25 mouse cellular contexts compared by ENCODE assay signal in the genomic region with DNA sequence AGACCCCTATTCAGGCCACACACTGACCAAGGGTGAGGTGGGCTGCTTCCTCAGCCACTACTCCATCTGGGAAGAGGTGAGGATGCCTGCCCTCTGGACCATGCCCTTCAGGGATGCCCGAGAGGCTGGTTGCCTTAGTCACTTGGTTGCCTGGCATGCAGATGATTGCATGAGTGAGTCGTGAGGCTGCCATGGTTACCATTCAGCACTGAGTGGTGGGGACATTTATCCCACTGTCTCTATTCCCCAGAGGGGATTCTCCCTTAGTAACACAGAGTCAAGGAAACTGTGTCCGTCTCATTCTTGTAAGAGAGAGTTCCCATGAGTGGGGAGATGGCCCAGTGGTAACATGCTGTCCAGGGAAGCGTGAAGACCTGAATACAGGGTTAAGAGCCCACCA. TPM values are rescaled to one million over a fixed set of nuclear protein-coding genes. Genes with fewer than 3 reads are reported as not detected.
DNase-seq lines count a peak whose midpoint lies in the region; ATAC-seq and TF ChIP-seq lines count a peak whose summit lies in the region.
"Had no signal": no experiment of that assay in that cellular context is flagged by ENCODE, and none has a peak within 500 bp of the region (broad histone marks: within the 10 kb centered on the region; RNA-seq: fewer than 3 reads in every experiment).

No protein-coding gene starts in this region.

- no peak overlapping the region for H3K27ac ChIP-seq in neural tube, embryonic 12.5 days
- H3K27ac ChIP-seq in hindbrain, embryonic 10.5 days = no peak overlapping the region
- H3K27ac ChIP-seq in hindbrain, embryonic 16.5 days (ENCODE audit: low read depth, low read length) = no peak overlapping the region
- no peak overlapping the region for H3K27ac ChIP-seq in stomach, postnatal 0 days (replicated peaks)
- H3K27ac ChIP-seq in liver, postnatal 0 days (ENCODE audit: low read depth) = no peak overlapping the region
- H3K27ac ChIP-seq: embryonic facial prominence, embryonic 15.5 days; heart, embryonic 13.5 days; kidney, postnatal 0 days; liver, embryonic 13.5 days had no signal

- peaks cover 7% of the 10 kb centered on the region; the same call in 1 of the 2 replicates for H3K4me1 ChIP-seq in neural tube, embryonic 12.5 days
- peaks cover 7% of the 10 kb centered on the region for H3K4me1 ChIP-seq in hindbrain, embryonic 10.5 days (replicated peaks)
- no peaks in the 10 kb centered on the region for H3K4me1 ChIP-seq in hindbrain, embryonic 16.5 days (ENCODE audit: control insufficient read depth, insufficient read depth, low read depth, low read length)
- H3K4me1 ChIP-seq in stomach, postnatal 0 days (replicated peaks; ENCODE audit: control insufficient read depth, insufficient read depth) = no peaks in the 10 kb centered on the region
- no peaks in the 10 kb centered on the region for H3K4me1 ChIP-seq in liver, postnatal 0 days (ENCODE audit: insufficient read depth)
- H3K4me1 ChIP-seq: embryonic facial prominence, embryonic 15.5 days had no signal

- H3K4me2 ChIP-seq in neural tube, embryonic 12.5 days (replicated peaks) = no peak overlapping the region
- H3K4me2 ChIP-seq in hindbrain, embryonic 16.5 days (ENCODE audit: low read length) = no peak overlapping the region
- no peak overlapping the region for H3K4me2 ChIP-seq in stomach, postnatal 0 days (replicated peaks; ENCODE audit: low read depth)
- no peak overlapping the region for H3K4me2 ChIP-seq in liver, postnatal 0 days (ENCODE audit: low read depth, low read length)
- H3K4me2 ChIP-seq: embryonic facial prominence, embryonic 15.5 days; heart, embryonic 13.5 days; liver, embryonic 13.5 days; lung, embryonic 14.5 days had no signal

- WGBS in neural tube, embryonic 12.5 days = 49% methylated on average over 4 of the region's 4 CpGs
- WGBS in hindbrain, embryonic 10.5 days = 65% methylated on average over 4 of the region's 4 CpGs
- 34% methylated on average over 4 of the region's 4 CpGs for WGBS in hindbrain, embryonic 16.5 days
- 83% methylated on average over 4 of the region's 4 CpGs for WGBS in stomach, postnatal 0 days
- 82% methylated on average over 4 of the region's 4 CpGs for WGBS in liver, postnatal 0 days (ENCODE audit: insufficient replicate concordance)

- no peak overlapping the region for H3K4me3 ChIP-seq in neural tube, embryonic 12.5 days
- no peak overlapping the region for H3K4me3 ChIP-seq in hindbrain, embryonic 10.5 days
- H3K4me3 ChIP-seq in hindbrain, embryonic 16.5 days (ENCODE audit: low read length) = no peak overlapping the region
- H3K4me3 ChIP-seq in stomach, postnatal 0 days (ENCODE audit: low read depth, low read length) = no peak overlapping the region
- H3K4me3 ChIP-seq in liver, postnatal 0 days (ENCODE audit: low read depth, low read length) = no peak overlapping the region
- H3K4me3 ChIP-seq: embryonic facial prominence, embryonic 15.5 days; heart, embryonic 13.5 days; liver, embryonic 13.5 days had no signal

- no peak for TF ChIP-seq CTCF in stomach, postnatal 0 days (IDR thresholded peaks at IDR 0.05; ENCODE audit: low read depth)
- no peak for TF ChIP-seq CTCF in liver, postnatal 0 days (IDR thresholded peaks at IDR 0.05; ENCODE audit: low read depth)

- TF ChIP-seq EP300 in stomach, postnatal 0 days (optimal IDR thresholded peaks at IDR 0.05) = no peak
- TF ChIP-seq EP300 in liver, postnatal 0 days (IDR thresholded peaks at IDR 0.05; ENCODE audit: low read depth) = no peak

- no peak for DNase-seq in neural tube, embryonic 10.5 days (ENCODE audit: extremely low spot score, low spot score)
- peak; percentile 14 for DNase-seq in hindbrain, embryonic 10.5 days (ENCODE audit: low spot score)
- no peak for DNase-seq in stomach, postnatal 0 days (ENCODE audit: low spot score)
- DNase-seq in embryo, embryonic 10.5 days (ENCODE audit: low spot score) = no peak
- no peak for DNase-seq in retina, postnatal 1 day
- no peak for DNase-seq in liver, postnatal 0 days
- DNase-seq: adrenal gland, postnatal 36 days; cerebellum, adult 2 months; cerebellum, postnatal 25 days; embryo, embryonic 11 days; gastrocnemius, postnatal 14 days; heart, adult 11 months; heart, postnatal 14 days; kidney, adult 18-20 months; layer of hippocampus, adult 9-11 months; liver, embryonic 13.5 days; lung, embryonic 14.5 days; right cerebral cortex, postnatal 14 days; thymus, postnatal 14 days had no signal

- no peak overlapping the region for H3K9ac ChIP-seq in neural tube, embryonic 12.5 days
- H3K9ac ChIP-seq in hindbrain, embryonic 16.5 days (ENCODE audit: low read depth, low read length) = no peak overlapping the region; the same call in 1 of the 2 replicates
- 0 out of 2 replicates have a peak overlapping the region, but pooled peaks have one; percentile 8 for H3K9ac ChIP-seq in stomach, postnatal 0 days (ENCODE audit: low read length)
- no peak overlapping the region for H3K9ac ChIP-seq in liver, postnatal 0 days (replicated peaks)
- H3K9ac ChIP-seq: embryonic facial prominence, embryonic 15.5 days; heart, embryonic 13.5 days; liver, embryonic 13.5 days; lung, embryonic 14.5 days had no signal

- no peaks in the 10 kb centered on the region for H3K9me3 ChIP-seq in neural tube, embryonic 12.5 days
- peaks cover 3% of the 10 kb centered on the region; the same call in 1 of the 2 replicates for H3K9me3 ChIP-seq in hindbrain, embryonic 10.5 days
- H3K9me3 ChIP-seq in hindbrain, embryonic 16.5 days (ENCODE audit: control insufficient read depth, low read length) = no peaks in the 10 kb centered on the region
- no peaks in the 10 kb centered on the region for H3K9me3 ChIP-seq in stomach, postnatal 0 days (ENCODE audit: control insufficient read depth, low read length)
- no peaks in the 10 kb centered on the region for H3K9me3 ChIP-seq in liver, postnatal 0 days (ENCODE audit: low read length)
- H3K9me3 ChIP-seq: embryonic facial prominence, embryonic 15.5 days; heart, embryonic 13.5 days; liver, embryonic 13.5 days had no signal

- no peaks in the 10 kb centered on the region for H3K27me3 ChIP-seq in neural tube, embryonic 12.5 days (replicated peaks)
- H3K27me3 ChIP-seq in hindbrain, embryonic 10.5 days (ENCODE audit: insufficient read depth, poor library complexity, severe bottlenecking) = no peaks in the 10 kb centered on the region
- no peaks in the 10 kb centered on the region for H3K27me3 ChIP-seq in hindbrain, embryonic 16.5 days (replicated peaks; ENCODE audit: control insufficient read depth, insufficient read depth, low read length)
- H3K27me3 ChIP-seq in stomach, postnatal 0 days (ENCODE audit: control insufficient read depth, insufficient read depth, low read length) = no peaks in the 10 kb centered on the region
- no peaks in the 10 kb centered on the region for H3K27me3 ChIP-seq in liver, postnatal 0 days (ENCODE audit: insufficient read depth, low read length)
- H3K27me3 ChIP-seq: embryonic facial prominence, embryonic 15.5 days; heart, embryonic 13.5 days; liver, embryonic 13.5 days had no signal

- peaks cover 33% of the 10 kb centered on the region for H3K36me3 ChIP-seq in neural tube, embryonic 12.5 days
- peaks cover 86% of the 10 kb centered on the region for H3K36me3 ChIP-seq in hindbrain, embryonic 10.5 days
- peaks cover 8% of the 10 kb centered on the region for H3K36me3 ChIP-seq in hindbrain, embryonic 16.5 days (ENCODE audit: control insufficient read depth, insufficient read depth, low read length)
- H3K36me3 ChIP-seq in stomach, postnatal 0 days (ENCODE audit: control insufficient read depth, insufficient read depth, low read length) = peaks cover 2% of the 10 kb centered on the region; the same call in 1 of the 2 replicates
- H3K36me3 ChIP-seq in liver, postnatal 0 days (replicated peaks; ENCODE audit: insufficient read depth, low read length) = peaks cover 17% of the 10 kb centered on the region

- ATAC-seq in neural tube, embryonic 12.5 days (ENCODE audit: low FRiP score, low read depth) = peak; percentile 44; the same call in 1 of the 2 replicates
- peak; percentile 76 for ATAC-seq in hindbrain, embryonic 16.5 days
- ATAC-seq in stomach, postnatal 0 days (ENCODE audit: low FRiP score, low TSS enrichment) = no peak
- ATAC-seq in liver, postnatal 0 days = no peak
- ATAC-seq: forebrain, embryonic 14.5 days had no signal

RNA-seq across cellular contexts. Expression of a gene that starts 9.1 kb away (rescaled TPM):
- 24.0 and 24.6 TPM in 2 replicates for polyA plus RNA-seq in neural tube, embryonic 12.5 days (2016; fragmentation: Nextera tagmentation; extraction: Ambion mirVana)
- 49.1 and 56.2 TPM in 2 replicates for polyA plus RNA-seq in hindbrain, embryonic 10.5 days (2016; fragmentation: Nextera tagmentation; extraction: Ambion mirVana)
- 22.6 and 25.8 TPM in 2 replicates for polyA plus RNA-seq in hindbrain, embryonic 16.5 days (2015; fragmentation: Nextera tagmentation; extraction: Ambion mirVana)
- polyA plus RNA-seq in stomach, postnatal 0 days (2015; fragmentation: Nextera tagmentation; extraction: Ambion mirVana) = 17.7 and 18.7 TPM in 2 replicates
- polyA plus RNA-seq in liver, postnatal 0 days (2015; fragmentation: Nextera tagmentation; extraction: Ambion mirVana) = 9.0 and 10.0 TPM in 2 replicates

RNA-seq across cellular contexts. Expression of a gene that starts 11.0 kb away (rescaled TPM):
- 84.0 and 98.5 TPM in 2 replicates for polyA plus RNA-seq in neural tube, embryonic 12.5 days (2016; fragmentation: Nextera tagmentation; extraction: Ambion mirVana)
- polyA plus RNA-seq in hindbrain, embryonic 10.5 days (2016; fragmentation: Nextera tagmentation; extraction: Ambion mirVana) = 111 and 114 TPM in 2 replicates
- 61.0 and 61.2 TPM in 2 replicates for polyA plus RNA-seq in hindbrain, embryonic 16.5 days (2015; fragmentation: Nextera tagmentation; extraction: Ambion mirVana)
- 20.5 and 22.6 TPM in 2 replicates for polyA plus RNA-seq in stomach, postnatal 0 days (2015; fragmentation: Nextera tagmentation; extraction: Ambion mirVana)
- polyA plus RNA-seq in liver, postnatal 0 days (2015; fragmentation: Nextera tagmentation; extraction: Ambion mirVana) = 19.0 and 22.1 TPM in 2 replicates

RNA-seq across cellular contexts. Expression of a gene that starts 57.2 kb away (rescaled TPM):
- polyA plus RNA-seq in neural tube, embryonic 12.5 days (2016; fragmentation: Nextera tagmentation; extraction: Ambion mirVana) = 71.1 and 73.5 TPM in 2 replicates
- 73.7 and 79.2 TPM in 2 replicates for polyA plus RNA-seq in hindbrain, embryonic 10.5 days (2016; fragmentation: Nextera tagmentation; extraction: Ambion mirVana)
- 59.6 and 66.0 TPM in 2 replicates for polyA plus RNA-seq in hindbrain, embryonic 16.5 days (2015; fragmentation: Nextera tagmentation; extraction: Ambion mirVana)
- 22.7 and 24.1 TPM in 2 replicates for polyA plus RNA-seq in stomach, postnatal 0 days (2015; fragmentation: Nextera tagmentation; extraction: Ambion mirVana)
- 13.4 and 14.7 TPM in 2 replicates for polyA plus RNA-seq in liver, postnatal 0 days (2015; fragmentation: Nextera tagmentation; extraction: Ambion mirVana)

RNA-seq across cellular contexts. Expression of a gene that starts 58.2 kb away (rescaled TPM):
- 17.2 and 19.2 TPM in 2 replicates for polyA plus RNA-seq in neural tube, embryonic 12.5 days (2016; fragmentation: Nextera tagmentation; extraction: Ambion mirVana)
- polyA plus RNA-seq in hindbrain, embryonic 10.5 days (2016; fragmentation: Nextera tagmentation; extraction: Ambion mirVana) = 23.8 and 25.0 TPM in 2 replicates
- 27.4 and 31.4 TPM in 2 replicates for polyA plus RNA-seq in hindbrain, embryonic 16.5 days (2015; fragmentation: Nextera tagmentation; extraction: Ambion mirVana)
- 15.9 and 16.2 TPM in 2 replicates for polyA plus RNA-seq in stomach, postnatal 0 days (2015; fragmentation: Nextera tagmentation; extraction: Ambion mirVana)
- 6.6 and 8.7 TPM in 2 replicates for polyA plus RNA-seq in liver, postnatal 0 days (2015; fragmentation: Nextera tagmentation; extraction: Ambion mirVana)

Comparison
In these comparisons a context has a peak if more than half of its experiments do, and no peak if none do; other contexts are left out.
1. ATAC-seq: peak in neural tube, embryonic 12.5 days (single experiment) and hindbrain, embryonic 16.5 days (single experiment); none in stomach, postnatal 0 days (single experiment) and liver, postnatal 0 days (single experiment).